ENCODE assay signal across 11 mouse cellular contexts in genomic region chr14:20662740-20663139, GRCm38 (mm10). TPM values are rescaled to one million over a fixed set of nuclear protein-coding genes. Genes with fewer than 3 reads are reported as not detected.
DNase-seq lines count a peak whose midpoint lies in the region; ATAC-seq and TF ChIP-seq lines count a peak whose summit lies in the region.
"Had no signal": no experiment of that assay in that cellular context is flagged by ENCODE, and none has a peak within 500 bp of the region (broad histone marks: within the 10 kb centered on the region; RNA-seq: fewer than 3 reads in every experiment).

No protein-coding gene starts in this region.

- peaks cover 17% of the 10 kb centered on the region; the same call in 1 of the 2 replicates for H3K4me1 ChIP-seq in intestine, embryonic 15.5 days (replicated peaks)
- peaks cover 8% of the 10 kb centered on the region for H3K4me1 ChIP-seq in intestine, postnatal 0 days (replicated peaks; ENCODE audit: control insufficient read depth, insufficient read depth, low read length)
- peaks cover 11% of the 10 kb centered on the region; the same call in 1 of the 2 replicates for H3K4me1 ChIP-seq in hindbrain, embryonic 16.5 days (ENCODE audit: control insufficient read depth, insufficient read depth, low read depth, low read length)
- H3K4me1 ChIP-seq in midbrain, postnatal 0 days (ENCODE audit: insufficient read depth, low read length) = peaks cover 6% of the 10 kb centered on the region; the same call in 1 of the 2 replicates

- peak overlapping the region; percentile 95; the same call in 1 of the 2 replicates for H3K4me2 ChIP-seq in intestine, embryonic 15.5 days (replicated peaks)
- H3K4me2 ChIP-seq in intestine, postnatal 0 days (replicated peaks; ENCODE audit: low read depth) = no peak overlapping the region
- H3K4me2 ChIP-seq in hindbrain, embryonic 16.5 days (ENCODE audit: low read length) = peak overlapping the region; percentile 76
- peak overlapping the region; percentile 89; the same call in 1 of the 2 replicates for H3K4me2 ChIP-seq in midbrain, postnatal 0 days (ENCODE audit: low read depth, low read length, poor library complexity, severe bottlenecking)

- H3K9me3 ChIP-seq in intestine, embryonic 15.5 days = no peaks in the 10 kb centered on the region
- no peaks in the 10 kb centered on the region for H3K9me3 ChIP-seq in intestine, postnatal 0 days (ENCODE audit: control insufficient read depth)
- no peaks in the 10 kb centered on the region for H3K9me3 ChIP-seq in hindbrain, embryonic 16.5 days (ENCODE audit: control insufficient read depth, low read length)
- no peaks in the 10 kb centered on the region for H3K9me3 ChIP-seq in midbrain, postnatal 0 days (ENCODE audit: low read length)

- H3K9ac ChIP-seq in intestine, embryonic 15.5 days = no peak overlapping the region
- no peak overlapping the region for H3K9ac ChIP-seq in intestine, postnatal 0 days (ENCODE audit: low read depth, low read length)
- H3K9ac ChIP-seq in hindbrain, embryonic 16.5 days (ENCODE audit: low read depth, low read length) = peak overlapping the region; percentile 85; the same call in 1 of the 2 replicates
- peak overlapping the region; percentile 73; the same call in 1 of the 2 replicates for H3K9ac ChIP-seq in midbrain, postnatal 0 days (replicated peaks; ENCODE audit: low read length, poor library complexity, severe bottlenecking)

- no peaks in the 10 kb centered on the region for H3K36me3 ChIP-seq in intestine, embryonic 15.5 days
- H3K36me3 ChIP-seq in intestine, postnatal 0 days (ENCODE audit: control insufficient read depth, insufficient read depth) = no peaks in the 10 kb centered on the region
- H3K36me3 ChIP-seq in hindbrain, embryonic 16.5 days (ENCODE audit: control insufficient read depth, insufficient read depth, low read length) = no peaks in the 10 kb centered on the region
- no peaks in the 10 kb centered on the region for H3K36me3 ChIP-seq in midbrain, postnatal 0 days (ENCODE audit: insufficient read depth, low read length)

- WGBS in intestine, embryonic 15.5 days = 96% methylated on average over 3 of the region's 3 CpGs
- WGBS in intestine, postnatal 0 days = 86% methylated on average over 3 of the region's 3 CpGs
- 87% methylated on average over 3 of the region's 3 CpGs for WGBS in hindbrain, embryonic 16.5 days
- 93% methylated on average over 3 of the region's 3 CpGs for WGBS in midbrain, postnatal 0 days

- no peak for ATAC-seq in intestine, embryonic 15.5 days
- ATAC-seq in intestine, postnatal 0 days = no peak
- no peak for ATAC-seq in hindbrain, embryonic 16.5 days
- no peak for ATAC-seq in midbrain, postnatal 0 days (ENCODE audit: low FRiP score)

- peak; percentile 86 for DNase-seq in heart, adult 11 months
- no peak for DNase-seq in heart, postnatal 4 days
- no peak for DNase-seq in midbrain, postnatal 0 days (ENCODE audit: low spot score)
- DNase-seq in left cerebral cortex, adult 9 months (ENCODE audit: low spot score in 2 of 2) = no peak
- no peak for DNase-seq in adrenal gland, adult 2 months
- DNase-seq: adrenal gland, postnatal 25 days had no signal

- H3K27ac ChIP-seq in intestine, embryonic 15.5 days = no peak overlapping the region
- no peak overlapping the region for H3K27ac ChIP-seq in intestine, postnatal 0 days (ENCODE audit: low read depth, low read length)
- H3K27ac ChIP-seq in hindbrain, embryonic 16.5 days (ENCODE audit: low read depth, low read length) = no peak overlapping the region
- H3K27ac ChIP-seq in midbrain, postnatal 0 days (ENCODE audit: low read depth, low read length) = no peak overlapping the region
- H3K27ac ChIP-seq: macrophage had no signal

- no peak overlapping the region for H3K4me3 ChIP-seq in intestine, embryonic 15.5 days (replicated peaks)
- no peak overlapping the region for H3K4me3 ChIP-seq in intestine, postnatal 0 days (ENCODE audit: low read depth, low read length)
- no peak overlapping the region for H3K4me3 ChIP-seq in hindbrain, embryonic 16.5 days (ENCODE audit: low read length)
- no peak overlapping the region for H3K4me3 ChIP-seq in midbrain, postnatal 0 days (ENCODE audit: low read depth, low read length)

- TF ChIP-seq CTCF in intestine, postnatal 0 days (IDR thresholded peaks at IDR 0.05; ENCODE audit: low read depth) = no peak
- no peak for TF ChIP-seq CTCF in midbrain, postnatal 0 days (IDR thresholded peaks at IDR 0.05)

- no peaks in the 10 kb centered on the region for H3K27me3 ChIP-seq in intestine, embryonic 15.5 days (replicated peaks)
- 0 out of 2 replicates have a peak, but pooled peaks cover 5% of the 10 kb centered on the region for H3K27me3 ChIP-seq in intestine, postnatal 0 days (replicated peaks; ENCODE audit: control insufficient read depth, insufficient read depth, low read length)
- no peaks in the 10 kb centered on the region for H3K27me3 ChIP-seq in hindbrain, embryonic 16.5 days (replicated peaks; ENCODE audit: control insufficient read depth, insufficient read depth, low read length)
- H3K27me3 ChIP-seq in midbrain, postnatal 0 days (ENCODE audit: insufficient read depth, low read length) = no peaks in the 10 kb centered on the region

RNA-seq across cellular contexts. Expression of gene Synpo2l, which starts 5.4 kb away (rescaled TPM):
- total RNA-seq in heart, postnatal 4 days (2021) = 100 to 1,000 TPM; 230 to 272 TPM
- polyA plus RNA-seq in intestine, embryonic 15.5 days (2015; fragmentation: Nextera tagmentation; extraction: Ambion mirVana) = 0.13 and 0.52 TPM in 2 replicates
- 0.23 and 0.27 TPM in 2 replicates for polyA plus RNA-seq in intestine, postnatal 0 days (2015; fragmentation: Nextera tagmentation; extraction: Ambion mirVana)
- polyA plus RNA-seq in hindbrain, embryonic 16.5 days (2015; fragmentation: Nextera tagmentation; extraction: Ambion mirVana) = 0.23 and 1.6 TPM in 2 replicates
- 0.09 and 0.33 TPM in 2 replicates for total RNA-seq in midbrain, postnatal 0 days (2014; rRNA removed)
- 0.12 and 0.28 TPM in 2 replicates for polyA plus RNA-seq in midbrain, postnatal 0 days (2015; fragmentation: Nextera tagmentation; extraction: Ambion mirVana)
- total RNA-seq in adrenal gland, adult 2 months (2021) = under 1 TPM; 0.17 to 0.35 TPM
- polyA plus RNA-seq in adrenal gland, adult 2 months (2012; rRNA removed) = 0.13 and 0.35 TPM in 2 replicates
- polyA plus RNA-seq: macrophage had no signal

RNA-seq across cellular contexts. Expression of gene Myoz1, which starts 6.4 kb away (rescaled TPM):
- total RNA-seq in heart, postnatal 4 days (2021) = 1 to 10 TPM; 5.6 to 7.5 TPM
- polyA plus RNA-seq in intestine, embryonic 15.5 days (2015; fragmentation: Nextera tagmentation; extraction: Ambion mirVana) = 0.13 and 0.57 TPM in 2 replicates
- not detected in 2 replicates for polyA plus RNA-seq in intestine, postnatal 0 days (2015; fragmentation: Nextera tagmentation; extraction: Ambion mirVana)
- polyA plus RNA-seq in hindbrain, embryonic 16.5 days (2015; fragmentation: Nextera tagmentation; extraction: Ambion mirVana) = 0.15 and 3.7 TPM in 2 replicates
- total RNA-seq in midbrain, postnatal 0 days (2014; rRNA removed) = not detected in 2 replicates
- polyA plus RNA-seq in midbrain, postnatal 0 days (2015; fragmentation: Nextera tagmentation; extraction: Ambion mirVana) = 0.56 TPM in 1 of 2 replicates, not detected in the other
- not detected for total RNA-seq in adrenal gland, adult 2 months (2021)
- not detected in 2 replicates for polyA plus RNA-seq in adrenal gland, adult 2 months (2012; rRNA removed)
- total RNA-seq: adrenal gland, postnatal 25 days; left cerebral cortex, postnatal 25 days had no signal

RNA-seq across cellular contexts. Expression of gene Sec24c, which starts 11.4 kb away (rescaled TPM):
- 100 to 1,000 TPM in 1 of 2 experiments, 10 to 100 TPM in 1; 96.3 to 110 TPM for total RNA-seq in heart, postnatal 4 days (2021)
- 82.8 and 96.2 TPM in 2 replicates for polyA plus RNA-seq in intestine, embryonic 15.5 days (2015; fragmentation: Nextera tagmentation; extraction: Ambion mirVana)
- polyA plus RNA-seq in intestine, postnatal 0 days (2015; fragmentation: Nextera tagmentation; extraction: Ambion mirVana) = 51.0 and 53.8 TPM in 2 replicates
- 80.6 and 103 TPM in 2 replicates for polyA plus RNA-seq in hindbrain, embryonic 16.5 days (2015; fragmentation: Nextera tagmentation; extraction: Ambion mirVana)
- 90.2 and 141 TPM in 2 replicates for total RNA-seq in midbrain, postnatal 0 days (2014; rRNA removed)
- polyA plus RNA-seq in midbrain, postnatal 0 days (2015; fragmentation: Nextera tagmentation; extraction: Ambion mirVana) = 62.4 and 63.7 TPM in 2 replicates
- total RNA-seq in adrenal gland, adult 2 months (2021) = 100 to 1,000 TPM; 109 to 142 TPM
- 283 and 329 TPM in 2 replicates for polyA plus RNA-seq in adrenal gland, adult 2 months (2012; rRNA removed)

RNA-seq across cellular contexts. Expression of gene Usp54, which starts 21.9 kb away (rescaled TPM):
- total RNA-seq in heart, postnatal 4 days (2021) = 10 to 100 TPM; 15.2 to 15.4 TPM
- polyA plus RNA-seq in intestine, embryonic 15.5 days (2015; fragmentation: Nextera tagmentation; extraction: Ambion mirVana) = 3.8 and 4.4 TPM in 2 replicates
- 2.2 and 2.6 TPM in 2 replicates for polyA plus RNA-seq in intestine, postnatal 0 days (2015; fragmentation: Nextera tagmentation; extraction: Ambion mirVana)
- polyA plus RNA-seq in hindbrain, embryonic 16.5 days (2015; fragmentation: Nextera tagmentation; extraction: Ambion mirVana) = 8.7 and 10.6 TPM in 2 replicates
- total RNA-seq in midbrain, postnatal 0 days (2014; rRNA removed) = 25.5 and 29.5 TPM in 2 replicates
- polyA plus RNA-seq in midbrain, postnatal 0 days (2015; fragmentation: Nextera tagmentation; extraction: Ambion mirVana) = 6.0 and 7.3 TPM in 2 replicates
- total RNA-seq in adrenal gland, adult 2 months (2021) = 10 to 100 TPM; 11.3 to 12.1 TPM
- 4.7 and 5.6 TPM in 2 replicates for polyA plus RNA-seq in adrenal gland, adult 2 months (2012; rRNA removed)

RNA-seq across cellular contexts. Expression of gene Fut11, which starts 32.0 kb away (rescaled TPM):
- 10 to 100 TPM; 11.4 to 11.8 TPM for total RNA-seq in heart, postnatal 4 days (2021)
- 21.2 and 22.8 TPM in 2 replicates for polyA plus RNA-seq in intestine, embryonic 15.5 days (2015; fragmentation: Nextera tagmentation; extraction: Ambion mirVana)
- 7.4 and 8.4 TPM in 2 replicates for polyA plus RNA-seq in intestine, postnatal 0 days (2015; fragmentation: Nextera tagmentation; extraction: Ambion mirVana)
- polyA plus RNA-seq in hindbrain, embryonic 16.5 days (2015; fragmentation: Nextera tagmentation; extraction: Ambion mirVana) = 29.1 and 30.1 TPM in 2 replicates
- total RNA-seq in midbrain, postnatal 0 days (2014; rRNA removed) = 21.0 and 22.8 TPM in 2 replicates
- 23.0 and 23.7 TPM in 2 replicates for polyA plus RNA-seq in midbrain, postnatal 0 days (2015; fragmentation: Nextera tagmentation; extraction: Ambion mirVana)
- total RNA-seq in adrenal gland, adult 2 months (2021) = 10 to 100 TPM; 15.5 to 18.0 TPM
- polyA plus RNA-seq in adrenal gland, adult 2 months (2012; rRNA removed) = 47.8 and 51.2 TPM in 2 replicates

Comparison
In these comparisons a context has a peak if more than half of its experiments do, and no peak if none do; other contexts are left out.
1. H3K9ac ChIP-seq: peak in hindbrain, embryonic 16.5 days (single experiment) and midbrain, postnatal 0 days (single experiment); none in intestine, embryonic 15.5 days (single experiment) and intestine, postnatal 0 days (single experiment).